Mouse (Mus musculus): ENCODE data around the gene Olfr251.

DNA sequence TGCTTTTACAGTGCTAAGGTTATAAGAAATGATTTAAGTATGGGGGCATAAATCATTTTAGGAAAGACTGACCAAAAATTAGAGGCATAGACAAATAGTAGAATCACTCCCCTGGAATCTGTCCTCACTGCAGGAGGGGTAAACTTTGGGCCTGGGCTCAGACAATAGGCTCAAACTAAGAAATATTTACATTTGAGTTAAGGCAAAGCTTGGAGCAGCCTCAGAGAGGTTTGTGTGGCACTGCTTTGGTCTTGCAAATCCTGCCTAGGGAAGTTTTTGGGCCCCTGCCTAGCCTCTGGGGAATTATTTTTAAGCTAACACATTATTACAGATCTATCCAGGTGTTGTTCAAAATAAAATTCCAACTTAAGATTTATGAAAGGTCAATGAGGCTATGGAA, 46.9 kb downstream of the Olfr251 start:
- no peak for TF ChIP-seq CTCF (IDR thresholded peaks at IDR 0.05; ENCODE audit: control insufficient read depth, insufficient read depth, insufficient read length)
- TF ChIP-seq MYOG (IDR thresholded peaks at IDR 0.05; ENCODE audit: control insufficient read depth, extremely low read depth, insufficient read length), result no peak
- no peak for TF ChIP-seq CEBPB (IDR thresholded peaks at IDR 0.05; ENCODE audit: low read depth)
- TF ChIP-seq USF1 (IDR thresholded peaks at IDR 0.05; ENCODE audit: low read depth), result no peak
- no peak for TF ChIP-seq MAX (IDR thresholded peaks at IDR 0.05)
